Mouse (Mus musculus) lung, postnatal 0 days (tissue): ENCODE results near the gene Gm20458.

ENCODE experiments used
- CTCF ChIP-seq: IDR thresholded peaks from 2 replicates; pipeline ENCODE4 v1.5.1; 2016; ENCODE audit warnings: antibody characterized with exemption, mild to moderate bottlenecking
- EP300 ChIP-seq: IDR thresholded peaks from 2 replicates; pipeline ENCODE4 v1.6.1; 2016; ENCODE audit warnings: antibody characterized with exemption, mild to moderate bottlenecking, control low read depth

GRCm38 (mm10) chr2:164444701-164445100, 16.1 kb upstream of the Gm20458 start:
- TF ChIP-seq CTCF (no peak), EP300 (no peak)
